Mouse (Mus musculus) urinary bladder, postnatal 10 days (tissue): ENCODE measurements around the gene Pak7.

ENCODE experiments used
- DNase-seq: peaks from one replicate; pipeline ENCODE4 v3.0.0; 2022; ENCODE audit warnings: low spot score

Gene Pak7

DNA sequence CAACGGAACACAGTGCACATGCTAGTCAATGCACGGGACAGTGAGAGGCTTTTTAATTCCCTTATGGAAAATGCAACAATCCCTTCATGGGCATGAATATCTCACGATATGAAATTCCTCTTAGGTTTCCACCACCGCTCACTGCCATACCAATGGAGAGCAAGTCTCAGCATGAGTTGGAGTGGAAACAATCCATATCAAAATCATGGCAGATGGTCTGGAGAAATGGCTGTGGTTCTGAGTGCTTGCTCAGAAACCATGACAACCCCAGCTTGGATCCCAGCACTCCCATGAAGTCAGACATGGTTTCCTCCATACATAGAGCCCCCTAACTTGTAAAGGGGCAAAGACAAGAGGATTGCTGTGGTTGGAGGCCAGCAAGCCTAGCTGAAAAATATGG lies 339.3 kb downstream of the Pak7 start:
- DNase-seq: no peak
